Mouse (Mus musculus): ENCODE results near the gene Arfrp1. TPM values are rescaled to one million over a fixed set of nuclear protein-coding genes. Genes with fewer than 3 reads are reported as not detected.

The Arfrp1 gene
- total and polyA plus RNA-seq, 2 experiments from 2014 or later: 14.7 to 70.7 TPM

- Histone ChIP-seq H3K27ac (no peak overlapping the region), H3K4me2 (ENCODE audit: low read depth, low read length) (no peak overlapping the region), H3K36me3 (ENCODE audit: insufficient read depth, low read length) (peaks cover 44% of the 10 kb centered on the region), H3K4me1 (ENCODE audit: insufficient read depth, low read length) (peaks cover 4% of the 10 kb centered on the region; the same call in 1 of the 2 replicates), H3K4me3 (ENCODE audit: low read length) (no peak overlapping the region), H3K27me3 (ENCODE audit: insufficient read depth, low read length) (no peaks in the 10 kb centered on the region), H3K9ac (replicated peaks; ENCODE audit: low read length) (no peak overlapping the region), H3K9me3 (ENCODE audit: low read length) (no peaks in the 10 kb centered on the region)
- 90% methylated on average over 5 of the region's 5 CpGs for WGBS
- ATAC-seq: no peak
- no peak for DNase-seq (ENCODE audit: low spot score)
- no peak for TF ChIP-seq CTCF (IDR thresholded peaks at IDR 0.05; ENCODE audit: low read depth)
Measured at GRCm38 (mm10) chr2:181380251-181380650, 15.0 kb upstream of the Arfrp1 start.

- Histone ChIP-seq H3K4me1 (ENCODE audit: insufficient read depth, low read length) (no peaks in the 10 kb centered on the region), H3K36me3 (ENCODE audit: insufficient read depth, low read length) (peaks cover 44% of the 10 kb centered on the region), H3K27me3 (ENCODE audit: insufficient read depth, low read length) (no peaks in the 10 kb centered on the region), H3K9ac (replicated peaks; ENCODE audit: low read length) (no peak within 1 kb of the TSS), H3K27ac (no peak within 1 kb of the TSS), H3K9me3 (ENCODE audit: low read length) (no peaks in the 10 kb centered on the region), H3K4me3 (ENCODE audit: low read length) (no peak within 1 kb of the TSS), H3K4me2 (ENCODE audit: low read depth, low read length) (no peak within 1 kb of the TSS)
- TF ChIP-seq CTCF (IDR thresholded peaks at IDR 0.05; ENCODE audit: low read depth): no peak
- 98% methylated on average over 12 of the region's 12 CpGs for WGBS
- no peak for DNase-seq (ENCODE audit: low spot score)
- no peak for ATAC-seq
Measured at GRCm38 (mm10) chr2:181379778-181380177, 14.6 kb upstream of the Arfrp1 start, which contains the start of gene Lime1. Gene Lime1 (plus strand): TSS chr2:181380078.

DNA sequence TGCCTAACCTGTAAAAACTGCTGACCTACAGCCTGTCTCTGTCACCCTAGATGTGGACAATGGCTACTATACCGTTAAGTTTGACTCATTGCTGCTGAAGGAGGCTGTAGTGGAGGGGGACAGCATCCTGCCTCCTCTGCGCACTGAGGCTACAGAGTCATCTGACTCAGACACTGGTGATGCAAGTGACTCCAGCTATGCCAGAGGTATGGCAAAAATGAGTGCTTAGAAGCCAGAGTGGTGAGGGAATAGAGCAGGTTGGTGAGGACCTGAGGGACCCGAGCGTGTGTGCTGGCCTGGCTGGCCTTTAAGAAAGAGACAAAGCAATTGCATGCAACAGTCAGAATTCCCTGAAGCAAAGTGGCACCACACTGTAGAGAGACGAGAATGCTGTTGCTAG, 13.5 kb upstream of the Arfrp1 start:
- TF ChIP-seq CTCF (IDR thresholded peaks at IDR 0.05; ENCODE audit: low read depth): no peak
- H3K27me3 ChIP-seq (ENCODE audit: insufficient read depth, low read length): no peaks in the 10 kb centered on the region
- H3K9me3 ChIP-seq (ENCODE audit: low read length): no peaks in the 10 kb centered on the region
- no peak overlapping the region for H3K4me2 ChIP-seq (ENCODE audit: low read depth, low read length)
- ATAC-seq (no peak), DNase-seq (ENCODE audit: low spot score) (no peak)
- no peak overlapping the region for H3K4me3 ChIP-seq (ENCODE audit: low read length)
- peaks cover 40% of the 10 kb centered on the region for H3K36me3 ChIP-seq (ENCODE audit: insufficient read depth, low read length)
- WGBS: 90% methylated on average over 5 of the region's 5 CpGs
- no peak overlapping the region for H3K27ac ChIP-seq
- no peak overlapping the region for H3K9ac ChIP-seq (replicated peaks; ENCODE audit: low read length)
- no peaks in the 10 kb centered on the region for H3K4me1 ChIP-seq (ENCODE audit: insufficient read depth, low read length)

DNA sequence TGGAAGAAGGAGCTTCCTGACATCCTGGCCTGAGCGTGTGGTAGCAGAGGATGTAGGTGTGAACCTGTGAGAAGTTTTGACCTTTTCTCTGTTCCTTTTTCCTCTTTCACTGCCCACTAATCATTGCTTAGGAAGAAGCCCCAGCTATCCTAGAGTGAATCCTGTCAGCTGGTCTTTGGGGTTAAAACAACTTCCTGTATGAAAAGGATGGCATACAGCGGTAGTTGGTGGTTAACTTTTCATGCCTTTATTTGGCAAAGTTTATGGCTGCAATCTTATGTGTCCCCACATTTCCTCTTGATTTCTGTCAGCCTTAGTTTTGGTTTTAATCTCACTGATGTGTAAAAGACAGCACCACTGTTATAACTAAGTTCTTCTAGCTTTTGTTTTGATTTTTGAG, 12.0 kb upstream of the Arfrp1 start:
- 92% methylated on average over 2 of the region's 2 CpGs for WGBS
- Histone ChIP-seq H3K4me2 (ENCODE audit: low read depth, low read length) (no peak overlapping the region), H3K27ac (no peak overlapping the region), H3K36me3 (ENCODE audit: insufficient read depth, low read length) (peaks cover 29% of the 10 kb centered on the region), H3K9ac (replicated peaks; ENCODE audit: low read length) (no peak overlapping the region), H3K4me1 (ENCODE audit: insufficient read depth, low read length) (no peaks in the 10 kb centered on the region), H3K9me3 (ENCODE audit: low read length) (no peaks in the 10 kb centered on the region), H3K27me3 (ENCODE audit: insufficient read depth, low read length) (no peaks in the 10 kb centered on the region), H3K4me3 (ENCODE audit: low read length) (no peak overlapping the region)
- no peak for ATAC-seq
- TF ChIP-seq CTCF (IDR thresholded peaks at IDR 0.05; ENCODE audit: low read depth): no peak
- no peak for DNase-seq (ENCODE audit: low spot score)

DNA sequence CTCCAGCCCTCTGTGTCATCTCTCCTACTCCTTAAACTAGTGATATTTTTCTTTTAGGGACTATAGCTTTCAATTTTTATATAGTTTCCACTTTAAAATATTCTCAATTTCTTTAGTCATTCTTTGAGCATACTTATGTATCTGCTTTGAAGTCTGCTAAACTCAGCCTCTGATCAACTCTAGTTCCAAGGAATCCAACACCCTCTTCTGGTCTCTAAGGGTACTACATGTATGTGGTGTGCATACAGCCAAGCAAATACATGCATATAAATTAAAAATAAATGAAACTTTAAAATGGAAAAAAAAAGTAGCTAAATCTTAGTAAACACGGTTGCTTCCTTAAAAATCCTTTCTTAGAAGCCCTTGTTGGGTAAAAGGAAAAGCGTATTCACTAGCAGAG, 10.6 kb upstream of the Arfrp1 start:
- WGBS: 91% methylated on average over 2 of the region's 2 CpGs
- Histone ChIP-seq H3K27ac (no peak overlapping the region), H3K27me3 (ENCODE audit: insufficient read depth, low read length) (no peaks in the 10 kb centered on the region), H3K36me3 (ENCODE audit: insufficient read depth, low read length) (peaks cover 31% of the 10 kb centered on the region), H3K4me3 (ENCODE audit: low read length) (no peak overlapping the region), H3K9me3 (ENCODE audit: low read length) (no peaks in the 10 kb centered on the region), H3K4me2 (ENCODE audit: low read depth, low read length) (no peak overlapping the region), H3K9ac (replicated peaks; ENCODE audit: low read length) (no peak overlapping the region), H3K4me1 (ENCODE audit: insufficient read depth, low read length) (no peaks in the 10 kb centered on the region)
- peak; percentile 56 for DNase-seq (ENCODE audit: low spot score)
- TF ChIP-seq CTCF (IDR thresholded peaks at IDR 0.05; ENCODE audit: low read depth): peak; percentile 61
- ATAC-seq: no peak

GRCm38 (mm10) chr2:181370001-181370400, 4.8 kb upstream of the Arfrp1 start:
- peaks cover 5% of the 10 kb centered on the region; the same call in 1 of the 2 replicates for H3K36me3 ChIP-seq (ENCODE audit: insufficient read depth, low read length)
- DNase-seq (ENCODE audit: low spot score) (no peak), ATAC-seq (no peak)
- H3K27ac ChIP-seq: no peak overlapping the region
- H3K4me3 ChIP-seq (ENCODE audit: low read length): no peak overlapping the region
- H3K4me1 ChIP-seq (ENCODE audit: insufficient read depth, low read length): peaks cover 17% of the 10 kb centered on the region; the same call in 1 of the 2 replicates
- TF ChIP-seq CTCF (IDR thresholded peaks at IDR 0.05; ENCODE audit: low read depth): 0 out of 2 replicates have a peak, but pooled peaks have one; percentile 30
- H3K27me3 ChIP-seq (ENCODE audit: insufficient read depth, low read length): no peaks in the 10 kb centered on the region
- no peaks in the 10 kb centered on the region for H3K9me3 ChIP-seq (ENCODE audit: low read length)
- no peak overlapping the region for H3K9ac ChIP-seq (replicated peaks; ENCODE audit: low read length)
- H3K4me2 ChIP-seq (ENCODE audit: low read depth, low read length): no peak overlapping the region
- WGBS: 98% methylated on average over 5 of the region's 5 CpGs

DNA sequence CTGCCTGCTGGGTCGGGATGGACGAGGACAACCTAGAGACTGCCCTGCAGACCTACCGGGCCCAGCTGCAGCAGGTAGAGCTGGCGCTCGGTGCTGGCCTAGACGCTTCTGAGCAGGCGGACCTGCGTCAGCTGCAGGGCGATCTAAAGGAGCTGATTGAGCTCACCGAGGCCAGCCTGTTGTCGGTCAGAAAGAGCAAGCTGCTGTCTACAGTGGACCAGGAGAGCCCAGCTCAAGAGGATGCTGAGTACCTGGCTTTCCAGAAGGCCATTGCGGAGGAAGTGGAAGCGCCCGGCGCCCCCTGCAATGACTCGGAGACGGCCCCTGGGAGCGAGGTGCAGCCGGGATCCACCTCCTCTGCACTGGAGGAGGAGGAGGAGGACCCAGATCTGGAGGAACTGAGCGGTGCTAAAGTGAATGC, 461 bp upstream of the Arfrp1 start:
- Histone ChIP-seq H3K4me3 (ENCODE audit: low read length) (peak overlapping the region; percentile 73), H3K27me3 (ENCODE audit: insufficient read depth, low read length) (no peaks in the 10 kb centered on the region), H3K27ac (peak overlapping the region; percentile 91), H3K4me2 (ENCODE audit: low read depth, low read length) (peak overlapping the region; percentile 96), H3K9ac (replicated peaks; ENCODE audit: low read length) (peak overlapping the region; percentile 70), H3K9me3 (ENCODE audit: low read length) (no peaks in the 10 kb centered on the region), H3K4me1 (ENCODE audit: insufficient read depth, low read length) (peaks cover 23% of the 10 kb centered on the region; the same call in 1 of the 2 replicates), H3K36me3 (ENCODE audit: insufficient read depth, low read length) (peaks cover 15% of the 10 kb centered on the region)
- TF ChIP-seq CTCF (IDR thresholded peaks at IDR 0.05; ENCODE audit: low read depth): no peak; the same call in 1 of the 2 replicates
- DNase-seq (ENCODE audit: low spot score) (no peak), ATAC-seq (peak; percentile 61)
- WGBS: 0% methylated on average over 20 of the region's 20 CpGs

All from hindbrain, postnatal 0 days (tissue).